Mouse (Mus musculus) G1E (cell line): ENCODE data around the gene Naa35. TPM values are rescaled to one million over a fixed set of nuclear protein-coding genes. Genes with fewer than 3 reads are reported as not detected.

Source experiments
- ATAC-seq: 2 replicates; pipeline ENCODE4 v1.8.0; 2016; ENCODE audit warnings: mild to moderate bottlenecking; ENCODE audit not compliant: insufficient number of reproducible peaks, poor library complexity, low FRiP score, severe bottlenecking; ENCODE audit errors: extremely low read depth
- DNase-seq: peaks from one replicate; pipeline ENCODE4 v3.0.0; 2012; ENCODE audit warnings: low spot score
- H3K27me3 ChIP-seq: 2 replicates; pipeline ENCODE4 v1.6.1; 2012; ENCODE audit warnings: mild to moderate bottlenecking, low read length, inconsistent platforms; ENCODE audit not compliant: insufficient read depth
- H3K36me3 ChIP-seq: replicated peaks from 2 replicates; pipeline ENCODE3; 2012; ENCODE audit warnings: mild to moderate bottlenecking, inconsistent platforms
- H3K4me1 ChIP-seq: 2 replicates; pipeline ENCODE4 v1.6.1; 2012; ENCODE audit warnings: low read depth, low read length, inconsistent platforms, mixed read lengths; ENCODE audit not compliant: insufficient read depth
- H3K4me3 ChIP-seq: 2 replicates; pipeline ENCODE4 v1.5.1; 2012; ENCODE audit warnings: low read depth, mild to moderate bottlenecking, inconsistent platforms, low read length, moderate library complexity, mixed read lengths
- H3K9me3 ChIP-seq: replicated peaks from 2 replicates; pipeline ENCODE4 v1.6.1; 2012; ENCODE audit warnings: inconsistent platforms
- CTCF ChIP-seq: IDR thresholded peaks from 2 replicates; pipeline ENCODE4 v1.5.1; 2012; ENCODE audit warnings: low read depth, low read length, inconsistent platforms, mixed read lengths
- GATA1 ChIP-seq: IDR thresholded peaks from 2 replicates; pipeline ENCODE4 v1.6.1; 2012; ENCODE audit warnings: borderline replicate concordance, low read length, inconsistent platforms, mixed read lengths
- GATA2 ChIP-seq: IDR thresholded peaks from 2 replicates; pipeline ENCODE4 v1.6.1; 2012; ENCODE audit warnings: low read depth, low read length, inconsistent platforms, borderline replicate concordance
- POLR2AphosphoS5 ChIP-seq: IDR thresholded peaks from 2 replicates; pipeline ENCODE4 v1.6.1; 2012; ENCODE audit warnings: low read depth, low read length, inconsistent platforms; ENCODE audit not compliant: insufficient replicate concordance
- TAL1 ChIP-seq: conservative IDR thresholded peaks from 2 replicates; pipeline ENCODE4 v1.6.1; 2012; ENCODE audit warnings: low read depth, low read length, inconsistent platforms, mixed read lengths
- polyA plus RNA-seq: library from polyadenylated mRNA; stranded (reverse); fragments of >175 nt; gene quantifications from 2 replicates; pipeline ENCODE4 v1.2.3, GENCODE M21; 2012
- total RNA-seq, 2 experiments: library from RNA; stranded (forward) in 1 of 2; stranded (reverse) in 1 of 2; fragments of 200-1000 nt in 1 of 2; fragments of >200 nt in 1 of 2; fragmentation: Nextera tagmentation in 1 of 2; gene quantifications; 2 replicates each; pipeline ENCODE4 v1.2.3; 2014 to 2017

The Naa35 gene
- total and polyA plus RNA-seq, 3 experiments, result 8.5 to 63.7 (median 31.0) TPM

GRCm38 (mm10) chr13:59613868-59614267 is 28.8 kb downstream of the Naa35 start:
- no peak for TF ChIP-seq TAL1
- peaks cover 79% of the 10 kb centered on the region for H3K36me3 ChIP-seq
- no peaks in the 10 kb centered on the region for H3K9me3 ChIP-seq
- 0 out of 2 replicates have a peak, but pooled peaks cover 2% of the 10 kb centered on the region for H3K4me1 ChIP-seq
- no peak for ATAC-seq
- no peak overlapping the region for H3K4me3 ChIP-seq
- DNase-seq, result no peak
- H3K27me3 ChIP-seq, result no peaks in the 10 kb centered on the region

- peaks cover 76% of the 10 kb centered on the region for H3K36me3 ChIP-seq
- DNase-seq (no peak), ATAC-seq (no peak)
- no peaks in the 10 kb centered on the region for H3K27me3 ChIP-seq
- H3K4me3 ChIP-seq, result no peak overlapping the region
- H3K4me1 ChIP-seq, result peaks cover 7% of the 10 kb centered on the region
- no peaks in the 10 kb centered on the region for H3K9me3 ChIP-seq
- TF ChIP-seq GATA1 (no peak), POLR2AphosphoS5 (no peak), TAL1 (no peak), CTCF (no peak), GATA2 (no peak)
These were observed 30.1 kb downstream of the Naa35 start for GRCm38 (mm10) chr13:59615152-59615551.

GRCm38 (mm10) chr13:59615554-59615953 is 30.5 kb downstream of the Naa35 start:
- ATAC-seq (no peak), DNase-seq (no peak)
- TF ChIP-seq GATA1 (no peak), TAL1 (no peak), POLR2AphosphoS5 (no peak), GATA2 (no peak), CTCF (no peak)
- peaks cover 10% of the 10 kb centered on the region for H3K4me1 ChIP-seq
- H3K27me3 ChIP-seq, result no peaks in the 10 kb centered on the region
- peaks cover 76% of the 10 kb centered on the region for H3K36me3 ChIP-seq
- no peak overlapping the region for H3K4me3 ChIP-seq
- no peaks in the 10 kb centered on the region for H3K9me3 ChIP-seq

- ATAC-seq, result no peak
- H3K4me1 ChIP-seq, result peaks cover 10% of the 10 kb centered on the region
These were observed 33.4 kb downstream of the Naa35 start for GRCm38 (mm10) chr13:59618463-59618862.

GRCm38 (mm10) chr13:59621643-59622489 is 36.8 kb downstream of the Naa35 start:
- Histone ChIP-seq H3K27me3 (no peaks in the 10 kb centered on the region), H3K36me3 (peaks cover 85% of the 10 kb centered on the region), H3K4me3 (no peak overlapping the region), H3K9me3 (no peaks in the 10 kb centered on the region), H3K4me1 (peaks cover 10% of the 10 kb centered on the region)
- DNase-seq (no peak), ATAC-seq (no peak)
- no peak for TF ChIP-seq POLR2AphosphoS5
- no peak for TF ChIP-seq GATA2
- no peak for TF ChIP-seq TAL1
- TF ChIP-seq GATA1, result no peak
- no peak for TF ChIP-seq CTCF

More at GRCm38 (mm10) chr13:59618463-59618862, 33.4 kb downstream of the Naa35 start:
- no peaks in the 10 kb centered on the region for H3K9me3 ChIP-seq
- H3K36me3 ChIP-seq, result peaks cover 78% of the 10 kb centered on the region
- no peak overlapping the region for H3K4me3 ChIP-seq
- no peak for TF ChIP-seq POLR2AphosphoS5
- TF ChIP-seq GATA2, result no peak
- no peak for TF ChIP-seq GATA1
- no peak for TF ChIP-seq CTCF
- TF ChIP-seq TAL1, result no peak
- H3K27me3 ChIP-seq, result no peaks in the 10 kb centered on the region
- DNase-seq, result no peak

- Histone ChIP-seq H3K27me3 (no peaks in the 10 kb centered on the region), H3K4me3 (no peak overlapping the region), H3K36me3 (peaks cover 82% of the 10 kb centered on the region), H3K4me1 (peaks cover 7% of the 10 kb centered on the region), H3K9me3 (no peaks in the 10 kb centered on the region)
- ATAC-seq (no peak), DNase-seq (no peak)
- TF ChIP-seq GATA1, result no peak
- TF ChIP-seq TAL1, result no peak
- no peak for TF ChIP-seq CTCF
- no peak for TF ChIP-seq POLR2AphosphoS5
- no peak for TF ChIP-seq GATA2
These were observed 39.3 kb downstream of the Naa35 start for GRCm38 (mm10) chr13:59624389-59624788.

GRCm38 (mm10) chr13:59624903-59625302 is 39.8 kb downstream of the Naa35 start:
- Histone ChIP-seq H3K9me3 (no peaks in the 10 kb centered on the region), H3K4me3 (no peak overlapping the region), H3K4me1 (peaks cover 5% of the 10 kb centered on the region), H3K27me3 (no peaks in the 10 kb centered on the region), H3K36me3 (peaks cover 84% of the 10 kb centered on the region)
- ATAC-seq (no peak), DNase-seq (no peak)
- TF ChIP-seq TAL1 (no peak), CTCF (no peak), POLR2AphosphoS5 (no peak), GATA1 (no peak), GATA2 (no peak)
